ENCODE assay signal across 9 mouse cellular contexts in the genomic region with DNA sequence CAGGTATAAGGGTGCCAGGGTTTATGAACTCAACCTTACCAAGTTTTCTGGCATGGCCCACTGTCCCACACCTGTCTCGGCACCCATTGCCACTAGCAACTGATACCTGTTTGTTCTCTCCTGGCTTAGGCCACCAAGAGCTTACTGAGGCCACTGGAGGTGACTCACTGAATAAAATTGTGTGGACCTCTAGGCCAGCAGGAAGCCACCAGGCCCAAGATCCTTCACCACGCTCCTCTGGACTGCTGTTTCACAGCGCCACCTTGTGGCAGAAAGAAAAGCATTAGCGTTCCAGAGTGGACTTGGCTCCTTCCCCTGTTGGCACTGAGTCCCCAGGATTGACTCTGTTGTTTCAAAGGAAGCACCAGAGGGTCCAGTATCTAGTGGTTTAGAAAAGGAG. TPM values are rescaled to one million over a fixed set of nuclear protein-coding genes. Genes with fewer than 3 reads are reported as not detected.
DNase-seq lines count a peak whose midpoint lies in the region; ATAC-seq lines count a peak whose summit lies in the region.
"Had no signal": no experiment of that assay in that cellular context is flagged by ENCODE, and none has a peak within 500 bp of the region (broad histone marks: within the 10 kb centered on the region; RNA-seq: fewer than 3 reads in every experiment).

No protein-coding gene starts in this region.

- no peak overlapping the region for H3K9ac ChIP-seq in hindbrain, embryonic 12.5 days
- H3K9ac ChIP-seq in forebrain, embryonic 12.5 days = no peak overlapping the region
- H3K9ac ChIP-seq: midbrain, embryonic 12.5 days had no signal

- no peaks in the 10 kb centered on the region for H3K9me3 ChIP-seq in hindbrain, embryonic 10.5 days
- H3K9me3 ChIP-seq in hindbrain, embryonic 12.5 days (replicated peaks) = no peaks in the 10 kb centered on the region
- H3K9me3 ChIP-seq in forebrain, embryonic 12.5 days = no peaks in the 10 kb centered on the region
- H3K9me3 ChIP-seq: midbrain, embryonic 12.5 days had no signal

- 32% methylated on average over 4 of the region's 4 CpGs for WGBS in hindbrain, embryonic 10.5 days
- WGBS in hindbrain, embryonic 12.5 days = 24% methylated on average over 4 of the region's 4 CpGs
- WGBS in forebrain, embryonic 12.5 days = 25% methylated on average over 4 of the region's 4 CpGs

- 0 out of 2 replicates have a peak, but pooled peaks cover 3% of the 10 kb centered on the region for H3K4me1 ChIP-seq in hindbrain, embryonic 10.5 days (replicated peaks)
- H3K4me1 ChIP-seq in hindbrain, embryonic 12.5 days = peaks cover 5% of the 10 kb centered on the region; the same call in 1 of the 2 replicates
- no peaks in the 10 kb centered on the region for H3K4me1 ChIP-seq in forebrain, embryonic 12.5 days
- H3K4me1 ChIP-seq: midbrain, embryonic 12.5 days had no signal

- intact Hi-C loops in heart, postnatal 36 days (cut with DNase I) = loop anchor here (1.0 to 2.0 kb wide), 3 partner anchors 81 to 403 kb away; no protein-coding TSS in a partner anchor

- ATAC-seq in hindbrain, embryonic 12.5 days (ENCODE audit: low FRiP score) = no peak; the same call in 1 of the 2 replicates
- ATAC-seq in forebrain, embryonic 12.5 days (ENCODE audit: low FRiP score) = 0 out of 2 replicates have a peak, but pooled peaks have one; percentile 41

- no peaks in the 10 kb centered on the region for H3K36me3 ChIP-seq in hindbrain, embryonic 10.5 days
- H3K36me3 ChIP-seq in hindbrain, embryonic 12.5 days = no peaks in the 10 kb centered on the region
- H3K36me3 ChIP-seq in forebrain, embryonic 12.5 days (replicated peaks) = no peaks in the 10 kb centered on the region
- H3K36me3 ChIP-seq: midbrain, embryonic 12.5 days had no signal

- no peak overlapping the region for H3K4me2 ChIP-seq in hindbrain, embryonic 12.5 days (replicated peaks)
- no peak overlapping the region for H3K4me2 ChIP-seq in forebrain, embryonic 12.5 days
- H3K4me2 ChIP-seq: midbrain, embryonic 12.5 days had no signal

- no peaks in the 10 kb centered on the region for H3K27me3 ChIP-seq in hindbrain, embryonic 10.5 days (ENCODE audit: insufficient read depth, poor library complexity, severe bottlenecking)
- no peaks in the 10 kb centered on the region for H3K27me3 ChIP-seq in hindbrain, embryonic 12.5 days
- H3K27me3 ChIP-seq in forebrain, embryonic 12.5 days = no peaks in the 10 kb centered on the region

- DNase-seq in hindbrain, embryonic 10.5 days (ENCODE audit: low spot score) = peak; percentile 73
- peak; percentile 91 for DNase-seq in brain, adult 2 months (ENCODE audit: low read depth, low spot score)
- DNase-seq in heart, postnatal 36 days = peak; percentile 73 to 74
- DNase-seq in layer of hippocampus, adult 9-11 months = peak; percentile 66
- DNase-seq in lung, postnatal 25 days (ENCODE audit: low spot score) = peak; percentile 79
- peak; percentile 74 to 86 for DNase-seq in spleen, postnatal 10 days (ENCODE audit: low spot score in 2 of 2)

- H3K4me3 ChIP-seq in hindbrain, embryonic 10.5 days = no peak overlapping the region
- no peak overlapping the region for H3K4me3 ChIP-seq in hindbrain, embryonic 12.5 days
- no peak overlapping the region for H3K4me3 ChIP-seq in forebrain, embryonic 12.5 days (replicated peaks)
- H3K4me3 ChIP-seq: midbrain, embryonic 12.5 days had no signal

- no peak overlapping the region for H3K27ac ChIP-seq in hindbrain, embryonic 10.5 days
- no peak overlapping the region for H3K27ac ChIP-seq in hindbrain, embryonic 12.5 days
- H3K27ac ChIP-seq in forebrain, embryonic 12.5 days = no peak overlapping the region
- H3K27ac ChIP-seq: midbrain, embryonic 12.5 days had no signal

RNA-seq across cellular contexts. Expression of a gene that starts 16.6 kb away (rescaled TPM):
- 12.3 and 15.6 TPM in 2 replicates for polyA plus RNA-seq in hindbrain, embryonic 10.5 days (2016; fragmentation: Nextera tagmentation; extraction: Ambion mirVana)
- polyA plus RNA-seq in hindbrain, embryonic 12.5 days (2016; fragmentation: Nextera tagmentation; extraction: Ambion mirVana) = 18.8 and 23.2 TPM in 2 replicates
- 16.3 and 18.0 TPM in 2 replicates for polyA plus RNA-seq in forebrain, embryonic 12.5 days (2016; fragmentation: Nextera tagmentation; extraction: Ambion mirVana)
- total RNA-seq in heart, postnatal 36 days (2021) = 10 to 100 TPM; 15.7 to 16.7 TPM

RNA-seq across cellular contexts. Expression of a gene that starts 23.2 kb away (rescaled TPM):
- polyA plus RNA-seq in hindbrain, embryonic 10.5 days (2016; fragmentation: Nextera tagmentation; extraction: Ambion mirVana) = 24.0 and 28.8 TPM in 2 replicates
- 19.1 and 19.8 TPM in 2 replicates for polyA plus RNA-seq in hindbrain, embryonic 12.5 days (2016; fragmentation: Nextera tagmentation; extraction: Ambion mirVana)
- 32.7 and 37.9 TPM in 2 replicates for polyA plus RNA-seq in forebrain, embryonic 12.5 days (2016; fragmentation: Nextera tagmentation; extraction: Ambion mirVana)
- total RNA-seq in heart, postnatal 36 days (2021) = 1 to 10 TPM; 2.3 to 4.8 TPM
